Mouse (Mus musculus): ENCODE measurements around the gene Tcf3. TPM values are rescaled to one million over a fixed set of nuclear protein-coding genes. Genes with fewer than 3 reads are reported as not detected.

Tcf3 gene
- polyA plus RNA-seq (2017; shearing (Covaris generic)) = 23.0 TPM

GRCm38 (mm10) chr10:80433513-80434232 lies at the start of gene Tcf3:
Gene Tcf3, minus strand, starts transcription at chr10:80433647.

GRCm38 (mm10) chr10:80406684-80407501 lies 26.6 kb downstream of the Tcf3 start, which contains the start of gene Uqcr11:
Gene Uqcr11, minus strand, starts transcription at chr10:80406830.

GRCm38 (mm10) chr10:80399191-80399972 lies 34.1 kb downstream of the Tcf3 start, which contains the start of gene Mbd3:
Gene Mbd3, minus strand, starts transcription at chr10:80399550.

GRCm38 (mm10) chr10:80387522-80387959 lies 45.9 kb downstream of the Tcf3 start, which contains the start of gene Mex3d:
Gene Mex3d, minus strand, starts transcription at chr10:80387659.

Other genes with a start within 250 kb of the Tcf3 start
- 112 TPM for gene Mum1, start 207.2 kb downstream of the Tcf3 start, polyA plus RNA-seq (2017; shearing (Covaris generic))
- gene Ndufs7, start 184.5 kb downstream of the Tcf3 start, polyA plus RNA-seq (2017; shearing (Covaris generic)) = 282 TPM
- 1.6 TPM for gene Gamt, start 172.6 kb downstream of the Tcf3 start, polyA plus RNA-seq (2017; shearing (Covaris generic))
- 50.4 TPM for gene Dazap1, start 172.2 kb downstream of the Tcf3 start, polyA plus RNA-seq (2017; shearing (Covaris generic))
- gene Rps15, start 141.2 kb downstream of the Tcf3 start, polyA plus RNA-seq (2017; shearing (Covaris generic)) = 984 TPM
- 0.18 TPM for gene Apc2, start 137.7 kb downstream of the Tcf3 start, polyA plus RNA-seq (2017; shearing (Covaris generic))
- 82.1 TPM for gene 2310011J03Rik, start 113.1 kb downstream of the Tcf3 start, polyA plus RNA-seq (2017; shearing (Covaris generic))
- gene Pcsk4, start 104.1 kb downstream of the Tcf3 start, polyA plus RNA-seq (2017; shearing (Covaris generic)) = 15.5 TPM
- 0.31 TPM for gene Reep6, start 103.7 kb downstream of the Tcf3 start, polyA plus RNA-seq (2017; shearing (Covaris generic))
- not detected for gene Adamtsl5, start 85.2 kb downstream of the Tcf3 start, polyA plus RNA-seq (2017; shearing (Covaris generic))
- not detected for gene Plk5, start 77.2 kb downstream of the Tcf3 start, polyA plus RNA-seq (2017; shearing (Covaris generic))
- gene Mex3d, start 46.0 kb downstream of the Tcf3 start, polyA plus RNA-seq (2017; shearing (Covaris generic)) = 0.16 TPM
- gene Mbd3, start 34.1 kb downstream of the Tcf3 start, polyA plus RNA-seq (2017; shearing (Covaris generic)) = 36.7 TPM
- 302 TPM for gene Uqcr11, start 26.8 kb downstream of the Tcf3 start, polyA plus RNA-seq (2017; shearing (Covaris generic))
- gene Onecut3, start 61.2 kb upstream of the Tcf3 start, polyA plus RNA-seq (2017; shearing (Covaris generic)) = not detected
- 0.07 TPM for gene Atp8b3, start 105.5 kb upstream of the Tcf3 start, polyA plus RNA-seq (2017; shearing (Covaris generic))
- 47.1 TPM for gene Rexo1, start 127.9 kb upstream of the Tcf3 start, polyA plus RNA-seq (2017; shearing (Covaris generic))
- gene Klf16, start 143.7 kb upstream of the Tcf3 start, polyA plus RNA-seq (2017; shearing (Covaris generic)) = 1.1 TPM
- gene Abhd17a, start 156.7 kb upstream of the Tcf3 start, polyA plus RNA-seq (2017; shearing (Covaris generic)) = 28.7 TPM
- 115 TPM for gene Scamp4, start 169.2 kb upstream of the Tcf3 start, polyA plus RNA-seq (2017; shearing (Covaris generic))
- gene Adat3, start 169.2 kb upstream of the Tcf3 start, polyA plus RNA-seq (2017; shearing (Covaris generic)) = 4.6 TPM
- gene Gm49322, start 172.4 kb upstream of the Tcf3 start, polyA plus RNA-seq (2017; shearing (Covaris generic)) = 12.7 TPM
- 8.2 TPM for gene Csnk1g2, start 189.2 kb upstream of the Tcf3 start, polyA plus RNA-seq (2017; shearing (Covaris generic))
- gene Btbd2, start 223.4 kb upstream of the Tcf3 start, polyA plus RNA-seq (2017; shearing (Covaris generic)) = 2.7 TPM
- 19.0 TPM for gene Mknk2, start 244.5 kb upstream of the Tcf3 start, polyA plus RNA-seq (2017; shearing (Covaris generic))